Mouse (Mus musculus) lung, adult 2 months (tissue): Measurements from ENCODE around the gene Il27. TPM values are rescaled to one million over a fixed set of nuclear protein-coding genes. Genes with fewer than 3 reads are reported as not detected.
"Not testable (repeated sequence)": the region's sequence is repeated elsewhere in the genome, so short reads cannot be mapped to it uniquely, and the experiment has no call there.

ENCODE experiments used
- DNase-seq: peaks from one replicate; pipeline ENCODE4 v3.0.0; 2022
- H3K4me1 ChIP-seq: fragments of 200-500 bp; 2 replicates; pipeline ENCODE4 v1.6.1; 2011; ENCODE audit warnings: low read length; ENCODE audit not compliant: control insufficient read depth, insufficient read depth
- H3K4me3 ChIP-seq: fragments of 200-500 bp; replicated peaks from 2 replicates; pipeline ENCODE3; 2011; ENCODE audit warnings: low read depth, mild to moderate bottlenecking, control low read depth, low read length; ENCODE audit errors: extremely low read depth
- CTCF ChIP-seq: fragments of 200-500 bp; IDR thresholded peaks from 2 replicates; pipeline ENCODE4 v1.5.1; 2011; ENCODE audit warnings: mild to moderate bottlenecking, low read length, control low read depth; ENCODE audit not compliant: insufficient read depth
- POLR2A ChIP-seq: fragments of 200-500 bp; IDR thresholded peaks from 2 replicates; pipeline ENCODE4 v1.6.1; 2011; ENCODE audit warnings: low read depth, mild to moderate bottlenecking, control low read depth, low read length, borderline replicate concordance; ENCODE audit errors: extremely low read depth
- WGBS: fragments of 180-500 bp; shearing (Covaris S2); methylation state at CpG from one replicate; pipeline ENCODE4 v1.1.7; 2018; 5-methylcytosine and 5-hydroxymethylcytosine counted together
- polyA plus RNA-seq: library from polyadenylated mRNA; depleted of rRNA; stranded (reverse); fragments of >200 nt; gene quantifications from 2 replicates; pipeline ENCODE4 v1.2.3, GENCODE M21; 2012; rRNA removed

The Il27 gene
- polyA plus RNA-seq = 0.43 and 0.79 TPM in 2 replicates

- Histone ChIP-seq H3K4me1 (no peaks in the 10 kb centered on the region), H3K4me3 (no peak within 1 kb of the TSS)
- no peak for DNase-seq
- WGBS = 74% methylated on average over 11 of the region's 11 CpGs
- no peak for TF ChIP-seq CTCF
- TF ChIP-seq POLR2A = no peak
Observed at GRCm38 (mm10) chr7:126594862-126595561, at the start of gene Il27. TSS of gene Il27 (minus strand) at chr7:126594941.

- 65% methylated on average over 3 of the region's 3 CpGs for WGBS
- no peak for DNase-seq
- Histone ChIP-seq H3K4me3 (no peak overlapping the region), H3K4me1 (no peaks in the 10 kb centered on the region)
- TF ChIP-seq CTCF (no peak), POLR2A (no peak)
Observed at GRCm38 (mm10) chr7:126644345-126644744, 49.6 kb upstream of the Il27 start.

GRCm38 (mm10) chr7:126643244-126643617 lies 48.5 kb upstream of the Il27 start:
- peak; percentile 40 for TF ChIP-seq CTCF
- not testable (repeated sequence) for H3K4me3 ChIP-seq, DNase-seq, H3K4me1 ChIP-seq
- 14% methylated on average over 3 of the region's 3 CpGs for WGBS

- DNase-seq = no peak
- H3K4me1 ChIP-seq = no peaks in the 10 kb centered on the region
- WGBS = 51% methylated on average over 5 of the region's 5 CpGs
- H3K4me3 ChIP-seq = no peak overlapping the region
- TF ChIP-seq CTCF = no peak
- no peak for TF ChIP-seq POLR2A
Observed at GRCm38 (mm10) chr7:126642545-126643243, 48.0 kb upstream of the Il27 start.

- TF ChIP-seq CTCF = peak; percentile 56
- no peak for TF ChIP-seq POLR2A
- no peak overlapping the region for H3K4me3 ChIP-seq
- DNase-seq = peak; percentile 42
- 24% methylated on average over 4 of the region's 4 CpGs for WGBS
- no peaks in the 10 kb centered on the region; the same call in 1 of the 2 replicates for H3K4me1 ChIP-seq
Observed at GRCm38 (mm10) chr7:126636733-126637520, 42.2 kb upstream of the Il27 start.

- peaks cover 2% of the 10 kb centered on the region; the same call in 1 of the 2 replicates for H3K4me1 ChIP-seq
- no peak for DNase-seq
- TF ChIP-seq CTCF = no peak
- TF ChIP-seq POLR2A = no peak
- H3K4me3 ChIP-seq = no peak overlapping the region
Observed at GRCm38 (mm10) chr7:126635375-126635774, 40.6 kb upstream of the Il27 start.

- no peak for DNase-seq
- TF ChIP-seq CTCF = no peak
- no peak for TF ChIP-seq POLR2A
- no peak overlapping the region for H3K4me3 ChIP-seq
- peaks cover 6% of the 10 kb centered on the region for H3K4me1 ChIP-seq
- WGBS = 69% methylated on average over 2 of the region's 2 CpGs
Observed at GRCm38 (mm10) chr7:126632478-126632877, 37.7 kb upstream of the Il27 start.

- Histone ChIP-seq H3K4me3 (no peak within 1 kb of the TSS), H3K4me1 (peaks cover 6% of the 10 kb centered on the region)
- 87% methylated on average over 4 of the region's 4 CpGs for WGBS
- TF ChIP-seq POLR2A (no peak), CTCF (no peak)
- no peak for DNase-seq
Observed at GRCm38 (mm10) chr7:126630824-126631518, 36.2 kb upstream of the Il27 start, which contains the start of gene Nupr1. TSS of gene Nupr1 (minus strand) at chr7:126630861.

- 31% methylated on average over 3 of the region's 3 CpGs for WGBS
- no peak for DNase-seq
- TF ChIP-seq POLR2A = no peak
- no peak for TF ChIP-seq CTCF
- Histone ChIP-seq H3K4me1 (peaks cover 6% of the 10 kb centered on the region), H3K4me3 (no peak overlapping the region)
Observed at GRCm38 (mm10) chr7:126629915-126630314, 35.2 kb upstream of the Il27 start.
